Comparison of ENCODE assay signal across 8 mouse cellular contexts in genomic region chrX:136957583-136958279, GRCm38 (mm10). TPM values are rescaled to one million over a fixed set of nuclear protein-coding genes. Genes with fewer than 3 reads are reported as not detected.
DNase-seq lines count a peak whose midpoint lies in the region; ATAC-seq and TF ChIP-seq lines count a peak whose summit lies in the region.
"Not testable (repeated sequence)": the region's sequence is repeated elsewhere in the genome, so short reads cannot be mapped to it uniquely, and the experiment has no call there.

No protein-coding gene starts in this region.

- peak; percentile 14 for DNase-seq in CD4-positive, CD25-positive, alpha-beta regulatory T cell, adult 2 months (ENCODE audit: low read depth, low spot score)
- DNase-seq in cerebellum, adult 2 months: peak; percentile 87 to 88
- DNase-seq in forebrain, embryonic 14.5 days (ENCODE audit: low spot score): peak; percentile 82
- DNase-seq in heart, postnatal 4 days: peak; percentile 53
- peak; percentile 55 to 89 for DNase-seq in kidney, postnatal 25 days
- peak; percentile 54 for DNase-seq in mesoderm, embryonic 11.5 days (ENCODE audit: low read depth, low spot score)
- DNase-seq in right cerebral cortex, adult 2 months (ENCODE audit: low spot score in 2 of 2): peak; percentile 81 to 84

- WGBS in cerebellum, adult 2 months: 10% methylated on average over 13 of the region's 13 CpGs
- 34% methylated on average over 13 of the region's 13 CpGs for WGBS in forebrain, embryonic 14.5 days
- 23% methylated on average over 13 of the region's 13 CpGs for WGBS in limb, embryonic 13.5 days

- TF ChIP-seq POLR2A in cerebellum, adult 2 months (IDR thresholded peaks at IDR 0.05; ENCODE audit: borderline replicate concordance, insufficient read depth, low read length): peak; percentile 17; the same call in 1 of the 2 replicates

- peak overlapping the region; percentile 67 for H3K4me3 ChIP-seq in cerebellum, adult 2 months (replicated peaks; ENCODE audit: insufficient read depth, low read depth, low read length)
- H3K4me3 ChIP-seq in forebrain, embryonic 14.5 days (ENCODE audit: low read depth, low read length): peak overlapping the region; percentile 30
- H3K4me3 ChIP-seq in limb, embryonic 13.5 days: peak overlapping the region; percentile 42

- peak overlapping the region; percentile 49 for H3K9ac ChIP-seq in forebrain, embryonic 14.5 days (ENCODE audit: low read length)
- not testable (repeated sequence) for H3K9ac ChIP-seq in limb, embryonic 13.5 days

- not testable (repeated sequence) for H3K9me3 ChIP-seq in forebrain, embryonic 14.5 days (replicated peaks; ENCODE audit: control insufficient read depth, low read length); limb, embryonic 13.5 days

- not testable (repeated sequence) for H3K4me1 ChIP-seq in cerebellum, adult 2 months (ENCODE audit: control insufficient read depth, insufficient read depth, low read length); forebrain, embryonic 14.5 days (ENCODE audit: control insufficient read depth, insufficient read depth, low read length); limb, embryonic 13.5 days

- not testable (repeated sequence) for H3K36me3 ChIP-seq in forebrain, embryonic 14.5 days (ENCODE audit: control insufficient read depth, insufficient read depth, low read length); limb, embryonic 13.5 days

- H3K27me3 ChIP-seq in cerebellum, adult 2 months (ENCODE audit: control insufficient read depth, insufficient read depth, low read length); forebrain, embryonic 14.5 days (replicated peaks; ENCODE audit: control insufficient read depth, insufficient read depth, low read length); limb, embryonic 13.5 days: not testable (repeated sequence)

- not testable (repeated sequence) for TF ChIP-seq CTCF in cerebellum, adult 2 months (IDR thresholded peaks at IDR 0.05; ENCODE audit: borderline replicate concordance, insufficient read depth, low read depth, low read length)

- not testable (repeated sequence) for H3K27ac ChIP-seq in cerebellum, adult 2 months (ENCODE audit: insufficient read depth, low read length); forebrain, embryonic 14.5 days (ENCODE audit: low read depth, low read length); limb, embryonic 13.5 days

- ATAC-seq in forebrain, embryonic 14.5 days: peak; percentile 100
- ATAC-seq in limb, embryonic 13.5 days (ENCODE audit: low FRiP score, low read depth): peak; percentile 98

- peak overlapping the region; percentile 39 for H3K4me2 ChIP-seq in forebrain, embryonic 14.5 days (ENCODE audit: low read length)
- peak overlapping the region; percentile 54 for H3K4me2 ChIP-seq in limb, embryonic 13.5 days (replicated peaks)

RNA-seq across cellular contexts. Expression of gene Tmsb15b2, which starts 17.6 kb away (rescaled TPM):
- polyA plus RNA-seq in cerebellum, adult 2 months (2012; rRNA removed): 18.5 and 19.8 TPM in 2 replicates
- polyA plus RNA-seq in forebrain, embryonic 14.5 days (2014; fragmentation: Nextera tagmentation; extraction: Ambion mirVana): 109 and 117 TPM in 2 replicates
- total RNA-seq in heart, postnatal 4 days (2021): 1 to 10 TPM; 5.3 to 9.7 TPM
- polyA plus RNA-seq in limb, embryonic 13.5 days (2015; fragmentation: Nextera tagmentation; extraction: Ambion mirVana): 76.7 and 90.3 TPM in 2 replicates

RNA-seq across cellular contexts. Expression of gene Tmsb15l, which starts 18.9 kb away (rescaled TPM):
- 6.4 and 7.7 TPM in 2 replicates for polyA plus RNA-seq in cerebellum, adult 2 months (2012; rRNA removed)
- 10.8 and 11.9 TPM in 2 replicates for polyA plus RNA-seq in forebrain, embryonic 14.5 days (2014; fragmentation: Nextera tagmentation; extraction: Ambion mirVana)
- total RNA-seq in heart, postnatal 4 days (2021): under 1 TPM in 1 of 2 experiments, not detected in 1; 0.36 TPM
- polyA plus RNA-seq in limb, embryonic 13.5 days (2015; fragmentation: Nextera tagmentation; extraction: Ambion mirVana): 7.3 and 7.8 TPM in 2 replicates

RNA-seq across cellular contexts. Expression of gene Tmsb15b1, which starts 18.9 kb away (rescaled TPM):
- 13.2 and 15.0 TPM in 2 replicates for polyA plus RNA-seq in cerebellum, adult 2 months (2012; rRNA removed)
- polyA plus RNA-seq in forebrain, embryonic 14.5 days (2014; fragmentation: Nextera tagmentation; extraction: Ambion mirVana): 51.4 and 61.0 TPM in 2 replicates
- 1 to 10 TPM; 1.2 to 3.3 TPM for total RNA-seq in heart, postnatal 4 days (2021)
- polyA plus RNA-seq in limb, embryonic 13.5 days (2015; fragmentation: Nextera tagmentation; extraction: Ambion mirVana): 34.6 and 37.4 TPM in 2 replicates

RNA-seq across cellular contexts. Expression of gene H2bfm, which starts 30.6 kb away (rescaled TPM):
- polyA plus RNA-seq in cerebellum, adult 2 months (2012; rRNA removed): not detected in 2 replicates
- polyA plus RNA-seq in forebrain, embryonic 14.5 days (2014; fragmentation: Nextera tagmentation; extraction: Ambion mirVana): not detected in 2 replicates
- not detected for total RNA-seq in heart, postnatal 4 days (2021)
- polyA plus RNA-seq in limb, embryonic 13.5 days (2015; fragmentation: Nextera tagmentation; extraction: Ambion mirVana): not detected in 2 replicates

RNA-seq across cellular contexts. Expression of gene Zcchc18, which starts 35.2 kb away (rescaled TPM):
- polyA plus RNA-seq in cerebellum, adult 2 months (2012; rRNA removed): 219 and 227 TPM in 2 replicates
- 281 and 313 TPM in 2 replicates for polyA plus RNA-seq in forebrain, embryonic 14.5 days (2014; fragmentation: Nextera tagmentation; extraction: Ambion mirVana)
- total RNA-seq in heart, postnatal 4 days (2021): under 1 TPM; 0.17 to 0.25 TPM
- polyA plus RNA-seq in limb, embryonic 13.5 days (2015; fragmentation: Nextera tagmentation; extraction: Ambion mirVana): 34.6 and 37.0 TPM in 2 replicates

Comparison
In these comparisons a context has a peak if more than half of its experiments do, and no peak if none do; other contexts are left out.
1. DNase-seq: peak in every context shown above with its lines; median percentile 88 in cerebellum, adult 2 months; 82 in right cerebral cortex, adult 2 months; 82 in forebrain, embryonic 14.5 days; 72 in kidney, postnatal 25 days; 54 in mesoderm, embryonic 11.5 days; 53 in heart, postnatal 4 days; 14 in CD4-positive, CD25-positive, alpha-beta regulatory T cell, adult 2 months.